Mouse (Mus musculus) spleen, adult 2 months (tissue): ENCODE results near the gene Tcf7l1. TPM values are rescaled to one million over a fixed set of nuclear protein-coding genes. Genes with fewer than 3 reads are reported as not detected.

Experiments used
- DNase-seq, 2 experiments: peaks; one replicate each; pipeline versions ENCODE4 v3.0.0 to v3.0.0-alpha.2; 2012 to 2021; ENCODE audit warnings: low spot score in 2 of 2, low read depth in 1 of 2
- H3K27ac ChIP-seq: fragments of 200-500 bp; 2 replicates; pipeline ENCODE4 v1.5.1; 2012; ENCODE audit warnings: low read length, inconsistent platforms; ENCODE audit not compliant: insufficient read depth
- H3K27me3 ChIP-seq: fragments of 200-500 bp; 2 replicates; pipeline ENCODE4 v1.6.1; 2012; ENCODE audit warnings: mild to moderate bottlenecking, moderate library complexity, low read length, inconsistent platforms; ENCODE audit not compliant: control insufficient read depth, insufficient read depth
- H3K36me3 ChIP-seq: fragments of 200-500 bp; 2 replicates; pipeline ENCODE4 v1.6.1; 2012; ENCODE audit warnings: mild to moderate bottlenecking, low read length, inconsistent platforms; ENCODE audit not compliant: control insufficient read depth, insufficient read depth
- H3K4me1 ChIP-seq: fragments of 200-500 bp; 2 replicates; pipeline ENCODE4 v1.6.1; 2011; ENCODE audit warnings: inconsistent platforms; ENCODE audit not compliant: control insufficient read depth, insufficient read depth, insufficient read length
- H3K4me3 ChIP-seq: fragments of 200-500 bp; 2 replicates; pipeline ENCODE4 v1.5.1; 2011; ENCODE audit warnings: mild to moderate bottlenecking, inconsistent platforms; ENCODE audit not compliant: insufficient read depth, insufficient read length; ENCODE audit errors: extremely low read depth
- CTCF ChIP-seq: fragments of 200-500 bp; IDR thresholded peaks from 2 replicates; pipeline ENCODE4 v1.5.1; 2011; ENCODE audit warnings: mild to moderate bottlenecking, inconsistent platforms; ENCODE audit not compliant: insufficient read depth, insufficient read length, insufficient replicate concordance; ENCODE audit errors: extremely low read depth
- POLR2A ChIP-seq: fragments of 200-500 bp; IDR thresholded peaks from 2 replicates; pipeline ENCODE4 v1.6.1; 2011; ENCODE audit warnings: low read depth, low read length, inconsistent platforms
- WGBS: fragments of 180-500 bp; shearing (Covaris S2); methylation state at CpG from one replicate; pipeline ENCODE4 v1.1.7; 2018; 5-methylcytosine and 5-hydroxymethylcytosine counted together
- polyA plus RNA-seq: library from polyadenylated mRNA; depleted of rRNA; stranded (reverse); fragments of >200 nt; gene quantifications from 2 replicates; pipeline ENCODE4 v1.2.3, GENCODE M21; 2012

The Tcf7l1 gene
- polyA plus RNA-seq, 1 experiment: 10.5 TPM

- H3K4me1 ChIP-seq: no peaks in the 10 kb centered on the region
- DNase-seq: peak; percentile 29 to 48
- H3K27me3 ChIP-seq: no peaks in the 10 kb centered on the region
- H3K4me3 ChIP-seq: no peak overlapping the region
- no peaks in the 10 kb centered on the region for H3K36me3 ChIP-seq
- no peak overlapping the region for H3K27ac ChIP-seq
- WGBS: 68% methylated on average over 10 of the region's 10 CpGs
- TF ChIP-seq CTCF (peak; percentile 64; the same call in 1 of the 2 replicates), POLR2A (no peak)
Measured at GRCm38 (mm10) chr6:72647383-72647820, 141.7 kb downstream of the Tcf7l1 start.

GRCm38 (mm10) chr6:72645364-72645763, 143.7 kb downstream of the Tcf7l1 start:
- WGBS: 91% methylated on average over 7 of the region's 7 CpGs
- H3K27me3 ChIP-seq: no peaks in the 10 kb centered on the region
- no peak overlapping the region for H3K4me3 ChIP-seq
- no peak overlapping the region for H3K27ac ChIP-seq
- H3K4me1 ChIP-seq: no peaks in the 10 kb centered on the region
- no peak for DNase-seq
- TF ChIP-seq CTCF: no peak
- H3K36me3 ChIP-seq: no peaks in the 10 kb centered on the region

GRCm38 (mm10) chr6:72644576-72644975, 144.5 kb downstream of the Tcf7l1 start:
- Histone ChIP-seq H3K4me3 (no peak overlapping the region), H3K4me1 (no peaks in the 10 kb centered on the region), H3K27ac (no peak overlapping the region), H3K27me3 (no peaks in the 10 kb centered on the region), H3K36me3 (no peaks in the 10 kb centered on the region)
- TF ChIP-seq POLR2A: no peak
- TF ChIP-seq CTCF: no peak
- WGBS: 31% methylated on average over 4 of the region's 4 CpGs
- no peak for DNase-seq

- no peak for TF ChIP-seq POLR2A
- no peak for TF ChIP-seq CTCF
- H3K27ac ChIP-seq: no peak overlapping the region
- no peaks in the 10 kb centered on the region for H3K27me3 ChIP-seq
- H3K36me3 ChIP-seq: no peaks in the 10 kb centered on the region
- DNase-seq: no peak
- no peaks in the 10 kb centered on the region for H3K4me1 ChIP-seq
- no peak overlapping the region for H3K4me3 ChIP-seq
- WGBS: 74% methylated on average over 18 of the region's 18 CpGs
Measured at GRCm38 (mm10) chr6:72641218-72641954, 147.7 kb downstream of the Tcf7l1 start.

GRCm38 (mm10) chr6:72636940-72637339, 152.1 kb downstream of the Tcf7l1 start:
- no peak for DNase-seq
- WGBS: 81% methylated on average over 3 of the region's 3 CpGs

GRCm38 (mm10) chr6:72635760-72636431, 153.2 kb downstream of the Tcf7l1 start:
- H3K27ac ChIP-seq: no peak overlapping the region
- no peaks in the 10 kb centered on the region for H3K27me3 ChIP-seq
- H3K36me3 ChIP-seq: no peaks in the 10 kb centered on the region
- H3K4me3 ChIP-seq: no peak overlapping the region
- peak in 1 of 2 experiments; percentile 10 for DNase-seq
- H3K4me1 ChIP-seq: no peaks in the 10 kb centered on the region
- TF ChIP-seq POLR2A (no peak), CTCF (peak; percentile 38; the same call in 1 of the 2 replicates)
- 51% methylated on average over 12 of the region's 12 CpGs for WGBS

More at GRCm38 (mm10) chr6:72636940-72637339, 152.1 kb downstream of the Tcf7l1 start:
- no peaks in the 10 kb centered on the region for H3K4me1 ChIP-seq
- TF ChIP-seq POLR2A (no peak), CTCF (no peak)
- no peak overlapping the region for H3K27ac ChIP-seq
- H3K36me3 ChIP-seq: no peaks in the 10 kb centered on the region
- H3K27me3 ChIP-seq: no peaks in the 10 kb centered on the region
- H3K4me3 ChIP-seq: no peak overlapping the region

GRCm38 (mm10) chr6:72634311-72634710, 154.7 kb downstream of the Tcf7l1 start:
- no peak overlapping the region for H3K27ac ChIP-seq
- H3K4me3 ChIP-seq: no peak overlapping the region
- no peak for DNase-seq
- WGBS: 37% methylated on average over 10 of the region's 10 CpGs
- no peaks in the 10 kb centered on the region for H3K36me3 ChIP-seq
- no peak for TF ChIP-seq CTCF
- no peak for TF ChIP-seq POLR2A
- no peaks in the 10 kb centered on the region for H3K27me3 ChIP-seq
- no peaks in the 10 kb centered on the region for H3K4me1 ChIP-seq
